Mouse (Mus musculus): Measurements from ENCODE around the gene Mrgpra9. TPM values are rescaled to one million over a fixed set of nuclear protein-coding genes. Genes with fewer than 3 reads are reported as not detected.
"Not testable (repeated sequence)": the region's sequence is repeated elsewhere in the genome, so short reads cannot be mapped to it uniquely, and the experiment has no call there.

Mrgpra9 gene
- polyA plus RNA-seq (2016; fragmentation: Nextera tagmentation; extraction: Ambion mirVana), result not detected in 2 replicates

DNA sequence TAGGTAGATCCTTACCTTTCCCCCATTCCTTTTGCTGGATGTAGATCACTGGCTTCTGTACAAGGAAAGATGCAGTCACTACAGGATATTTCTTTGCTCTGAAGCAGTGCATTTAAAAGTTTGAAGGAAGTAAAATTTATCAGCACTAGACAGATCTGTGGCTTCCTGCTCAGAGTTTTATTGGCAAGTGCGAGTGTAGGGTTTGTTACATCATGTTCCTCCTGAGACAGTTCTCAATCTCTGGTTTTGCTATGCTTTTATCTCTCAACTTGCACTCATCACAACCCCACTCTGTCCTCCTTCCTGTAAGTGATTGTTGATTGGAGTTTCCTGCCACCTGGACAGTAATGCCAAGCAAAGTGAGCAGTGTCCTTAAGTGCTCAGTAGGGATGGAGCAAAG, at the start of gene Mrgpra9:
TSS of gene Mrgpra9 (minus strand) at position 79 of the 400 bp plus-strand sequence.
- Histone ChIP-seq H3K9ac (no peak within 1 kb of the TSS), H3K4me2 (no peak within 1 kb of the TSS), H3K27ac (no peak within 1 kb of the TSS), H3K9me3 (replicated peaks) (no peaks in the 10 kb centered on the region), H3K4me1 (no peaks in the 10 kb centered on the region), H3K27me3 (replicated peaks) (no peaks in the 10 kb centered on the region), H3K36me3 (no peaks in the 10 kb centered on the region), H3K4me3 (no peak within 1 kb of the TSS)
- ATAC-seq, result no peak
- WGBS (ENCODE audit: insufficient replicate concordance), result 20% methylated on average over 1 of the region's 1 CpGs

DNA sequence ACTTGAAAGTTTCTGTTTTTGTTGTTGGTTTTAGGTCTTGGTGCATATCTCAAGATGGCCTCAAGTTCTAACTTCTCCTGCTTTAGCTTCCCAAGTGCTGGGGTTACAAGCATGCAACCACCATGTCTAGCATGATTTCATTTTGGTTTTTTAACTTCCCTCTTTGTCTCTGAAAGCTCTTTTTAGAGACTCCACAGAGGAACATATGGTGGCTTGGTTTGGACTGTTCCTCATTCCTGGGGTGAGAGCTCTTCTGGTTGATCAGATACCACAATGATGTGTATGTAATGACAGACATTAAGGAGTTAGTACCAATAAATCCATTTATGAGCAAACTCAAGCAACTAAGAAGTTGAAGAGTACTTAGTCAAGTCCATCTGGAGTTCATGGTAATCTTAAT, 47.0 kb upstream of the Mrgpra9 start:
- H3K9ac ChIP-seq; H3K27ac ChIP-seq; H3K4me1 ChIP-seq; H3K27me3 ChIP-seq (replicated peaks); H3K4me3 ChIP-seq; H3K4me2 ChIP-seq; ATAC-seq; H3K36me3 ChIP-seq: not testable (repeated sequence)
- peaks cover 10% of the 10 kb centered on the region; the same call in 1 of the 2 replicates for H3K9me3 ChIP-seq (replicated peaks)

DNA sequence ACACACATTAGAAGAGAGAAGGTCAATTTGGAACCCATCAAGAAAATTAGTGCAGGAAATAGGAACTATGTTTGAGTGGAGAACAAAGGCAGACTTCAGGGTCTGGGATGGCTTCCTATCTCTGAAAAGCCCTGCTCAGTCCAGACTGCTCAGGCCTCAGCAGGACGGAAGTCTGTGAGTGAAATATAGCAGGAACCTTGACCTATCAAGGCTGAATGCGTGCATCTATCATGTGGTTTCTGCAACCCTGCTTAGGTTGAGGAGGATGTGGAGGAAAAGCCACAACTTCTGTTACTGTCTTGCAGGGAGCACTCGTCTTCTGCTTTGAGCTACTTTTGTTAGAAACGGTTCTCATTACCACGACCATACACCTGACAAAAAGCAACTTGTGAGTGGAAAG, 18.9 kb upstream of the Mrgpra9 start:
- H3K9me3 ChIP-seq (replicated peaks); H3K36me3 ChIP-seq; H3K27me3 ChIP-seq (replicated peaks); ATAC-seq; H3K9ac ChIP-seq; H3K4me3 ChIP-seq; H3K4me2 ChIP-seq; H3K27ac ChIP-seq; H3K4me1 ChIP-seq: not testable (repeated sequence)
- WGBS (ENCODE audit: insufficient replicate concordance), result 53% methylated on average over 5 of the region's 5 CpGs

DNA sequence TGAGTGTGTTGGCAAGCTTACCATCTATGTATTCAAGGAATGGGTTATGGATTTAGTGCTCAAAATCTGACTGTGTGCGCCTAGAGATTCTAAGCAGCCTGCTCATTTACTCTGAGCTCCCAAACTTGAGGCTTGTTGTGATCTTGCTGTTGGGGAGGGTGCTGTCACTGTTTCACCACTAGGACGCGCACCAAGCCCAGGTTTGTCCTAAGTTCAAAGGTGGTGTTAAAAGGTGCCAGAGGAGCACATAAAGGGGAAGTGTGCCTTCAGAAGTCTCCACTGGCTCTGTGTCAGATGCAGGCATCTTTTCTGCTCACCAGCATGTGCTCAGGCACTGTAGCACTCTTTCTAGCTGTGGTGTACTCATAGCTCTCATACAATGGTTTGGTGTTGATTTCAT, 8.0 kb downstream of the Mrgpra9 start:
- H3K27ac ChIP-seq, result no peak overlapping the region
- no peaks in the 10 kb centered on the region for H3K4me1 ChIP-seq
- ATAC-seq, result no peak
- no peak overlapping the region for H3K4me3 ChIP-seq
- no peak overlapping the region for H3K9ac ChIP-seq
- WGBS (ENCODE audit: insufficient replicate concordance), result 43% methylated on average over 3 of the region's 3 CpGs
- H3K27me3 ChIP-seq (replicated peaks), result no peaks in the 10 kb centered on the region
- H3K9me3 ChIP-seq (replicated peaks), result no peaks in the 10 kb centered on the region
- H3K36me3 ChIP-seq, result no peaks in the 10 kb centered on the region
- H3K4me2 ChIP-seq, result no peak overlapping the region

DNA sequence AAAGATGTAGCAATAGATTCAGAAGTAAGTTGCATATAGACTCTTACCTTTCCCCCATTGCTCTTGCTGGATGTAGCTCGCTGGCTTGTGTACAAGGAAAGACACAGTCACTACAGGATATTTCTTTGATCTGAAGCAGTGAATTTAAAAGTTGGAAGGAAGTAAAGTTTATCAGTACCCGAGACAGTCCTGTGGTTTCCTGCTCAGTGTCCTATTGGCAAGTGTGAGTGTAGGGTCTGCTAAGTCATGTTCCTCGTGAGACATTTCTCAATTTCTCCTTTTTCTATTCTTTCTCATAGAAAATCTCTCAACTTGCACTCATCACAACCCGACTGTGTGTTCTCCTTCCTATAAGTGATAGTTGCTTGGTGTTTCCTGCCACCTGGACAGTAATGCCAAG, 47.8 kb downstream of the Mrgpra9 start, which contains the start of gene Mrgpra6:
TSS of gene Mrgpra6 (minus strand) at position 91 of the 400 bp plus-strand sequence.
- Histone ChIP-seq H3K4me3 (no peak within 1 kb of the TSS), H3K27ac (no peak within 1 kb of the TSS), H3K4me2 (no peak within 1 kb of the TSS), H3K9me3 (replicated peaks) (no peaks in the 10 kb centered on the region), H3K9ac (no peak within 1 kb of the TSS), H3K4me1 (no peaks in the 10 kb centered on the region), H3K27me3 (replicated peaks) (no peaks in the 10 kb centered on the region), H3K36me3 (no peaks in the 10 kb centered on the region)
- ATAC-seq, result no peak
- WGBS (ENCODE audit: insufficient replicate concordance), result 15% methylated on average over 4 of the region's 4 CpGs

DNA sequence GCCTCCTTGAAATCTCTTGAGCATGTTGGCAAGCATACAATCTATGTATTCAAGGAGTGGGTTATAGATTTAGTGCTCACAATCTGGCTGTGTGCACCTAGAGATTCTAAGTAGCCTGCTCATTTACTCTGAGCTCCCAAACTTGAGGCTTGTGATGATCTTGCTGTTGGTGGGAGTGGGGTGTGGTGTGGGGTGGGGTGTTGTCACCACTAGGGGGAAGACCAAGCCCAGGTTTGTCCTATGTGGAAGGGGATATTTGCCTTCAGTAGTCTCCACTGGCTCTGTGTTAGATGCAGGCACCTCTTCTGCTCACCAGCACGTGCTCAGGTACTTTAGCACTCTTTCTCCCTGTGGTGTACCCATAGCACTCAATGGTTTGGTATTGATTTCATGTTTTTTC, 57.4 kb downstream of the Mrgpra9 start:
- 19% methylated on average over 1 of the region's 1 CpGs for WGBS (ENCODE audit: insufficient replicate concordance)
- H3K27me3 ChIP-seq (replicated peaks), result no peaks in the 10 kb centered on the region
- 0 out of 2 replicates have a peak, but pooled peaks cover 5% of the 10 kb centered on the region for H3K9me3 ChIP-seq (replicated peaks)
- H3K4me3 ChIP-seq, result no peak overlapping the region
- no peak overlapping the region for H3K4me2 ChIP-seq
- no peaks in the 10 kb centered on the region for H3K36me3 ChIP-seq
- H3K9ac ChIP-seq, result no peak overlapping the region
- no peak overlapping the region for H3K27ac ChIP-seq
- H3K4me1 ChIP-seq, result no peaks in the 10 kb centered on the region
- no peak for ATAC-seq

Other genes with a start within 250 kb of the Mrgpra9 start
- gene Spty2d1, start 244.4 kb downstream of the Mrgpra9 start, polyA plus RNA-seq (2016; fragmentation: Nextera tagmentation; extraction: Ambion mirVana), result 16.8 and 17.7 TPM in 2 replicates
- gene Tmem86a, start 202.2 kb downstream of the Mrgpra9 start, polyA plus RNA-seq (2016; fragmentation: Nextera tagmentation; extraction: Ambion mirVana), result 20.2 and 20.3 TPM in 2 replicates
- gene Ptpn5, start 119.2 kb downstream of the Mrgpra9 start, polyA plus RNA-seq (2016; fragmentation: Nextera tagmentation; extraction: Ambion mirVana), result 0.23 TPM in 1 of 2 replicates, not detected in the other
- gene Mrgpra6, start 47.9 kb downstream of the Mrgpra9 start, polyA plus RNA-seq (2016; fragmentation: Nextera tagmentation; extraction: Ambion mirVana), result not detected in 2 replicates
- gene Mrgpra1, start 101.4 kb upstream of the Mrgpra9 start, polyA plus RNA-seq (2016; fragmentation: Nextera tagmentation; extraction: Ambion mirVana), result not detected in 2 replicates
- gene Mrgpra2a, start 199.3 kb upstream of the Mrgpra9 start, polyA plus RNA-seq (2016; fragmentation: Nextera tagmentation; extraction: Ambion mirVana), result 0.11 and 0.31 TPM in 2 replicates

All from liver, embryonic 12.5 days (tissue).